Mouse (Mus musculus): ENCODE results near the gene Fam19a3. TPM values are rescaled to one million over a fixed set of nuclear protein-coding genes. Genes with fewer than 3 reads are reported as not detected.
"Not testable (repeated sequence)": the region's sequence is repeated elsewhere in the genome, so short reads cannot be mapped to it uniquely, and the experiment has no call there.

Gene Fam19a3
- polyA plus RNA-seq, 1 experiment from 2014 or later: 1.2 TPM

GRCm38 (mm10) chr3:104765021-104765420 is 16.6 kb downstream of the Fam19a3 start:
- no peaks in the 10 kb centered on the region for H3K9me3 ChIP-seq (replicated peaks; ENCODE audit: control insufficient read depth, low read length)
- no peaks in the 10 kb centered on the region; the same call in 1 of the 2 replicates for H3K27me3 ChIP-seq (ENCODE audit: control insufficient read depth, insufficient read depth, low read length)
- H3K9ac ChIP-seq (ENCODE audit: low read depth, low read length): no peak overlapping the region
- WGBS (ENCODE audit: insufficient replicate concordance): 25% methylated on average over 4 of the region's 4 CpGs
- H3K4me2 ChIP-seq: no peak overlapping the region
- peaks cover 4% of the 10 kb centered on the region; the same call in 1 of the 2 replicates for H3K4me1 ChIP-seq (ENCODE audit: control insufficient read depth, insufficient read depth, low read length)
- H3K4me3 ChIP-seq (ENCODE audit: low read depth, low read length): no peak overlapping the region
- H3K36me3 ChIP-seq (ENCODE audit: control insufficient read depth, insufficient read depth, low read length): no peaks in the 10 kb centered on the region
- ATAC-seq (replicated peaks; ENCODE audit: insufficient number of reproducible peaks, low FRiP score, low TSS enrichment): no peak
- no peak overlapping the region for H3K27ac ChIP-seq (ENCODE audit: low read depth, low read length)

GRCm38 (mm10) chr3:104762103-104762863 is 19.4 kb downstream of the Fam19a3 start:
- 16% methylated on average over 20 of the region's 20 CpGs for WGBS (ENCODE audit: insufficient replicate concordance)
- H3K4me2 ChIP-seq: peak overlapping the region; percentile 22
- H3K36me3 ChIP-seq (ENCODE audit: control insufficient read depth, insufficient read depth, low read length); H3K9ac ChIP-seq (ENCODE audit: low read depth, low read length); H3K4me3 ChIP-seq (ENCODE audit: low read depth, low read length); H3K4me1 ChIP-seq (ENCODE audit: control insufficient read depth, insufficient read depth, low read length); H3K27ac ChIP-seq (ENCODE audit: low read depth, low read length); H3K9me3 ChIP-seq (replicated peaks; ENCODE audit: control insufficient read depth, low read length); H3K27me3 ChIP-seq (ENCODE audit: control insufficient read depth, insufficient read depth, low read length); ATAC-seq (replicated peaks; ENCODE audit: insufficient number of reproducible peaks, low FRiP score, low TSS enrichment): not testable (repeated sequence)

- Histone ChIP-seq H3K36me3 (ENCODE audit: control insufficient read depth, insufficient read depth, low read length) (no peaks in the 10 kb centered on the region), H3K9me3 (replicated peaks; ENCODE audit: control insufficient read depth, low read length) (no peaks in the 10 kb centered on the region), H3K27me3 (ENCODE audit: control insufficient read depth, insufficient read depth, low read length) (no peaks in the 10 kb centered on the region; the same call in 1 of the 2 replicates), H3K4me1 (ENCODE audit: control insufficient read depth, insufficient read depth, low read length) (peaks cover 4% of the 10 kb centered on the region; the same call in 1 of the 2 replicates), H3K4me2 (peak overlapping the region; percentile 76), H3K4me3 (ENCODE audit: low read depth, low read length) (peak overlapping the region; percentile 40), H3K27ac (ENCODE audit: low read depth, low read length) (no peak overlapping the region), H3K9ac (ENCODE audit: low read depth, low read length) (peak overlapping the region; percentile 72)
- WGBS (ENCODE audit: insufficient replicate concordance): 24% methylated on average over 5 of the region's 5 CpGs
- ATAC-seq (replicated peaks; ENCODE audit: insufficient number of reproducible peaks, low FRiP score, low TSS enrichment): no peak
These were observed 22.8 kb downstream of the Fam19a3 start for GRCm38 (mm10) chr3:104758869-104759268.

GRCm38 (mm10) chr3:104758406-104758805 is 23.2 kb downstream of the Fam19a3 start:
- Histone ChIP-seq H3K4me1 (ENCODE audit: control insufficient read depth, insufficient read depth, low read length) (peaks cover 4% of the 10 kb centered on the region; the same call in 1 of the 2 replicates), H3K4me2 (peak overlapping the region; percentile 76), H3K27ac (ENCODE audit: low read depth, low read length) (no peak overlapping the region), H3K9me3 (replicated peaks; ENCODE audit: control insufficient read depth, low read length) (no peaks in the 10 kb centered on the region), H3K4me3 (ENCODE audit: low read depth, low read length) (peak overlapping the region; percentile 40), H3K27me3 (ENCODE audit: control insufficient read depth, insufficient read depth, low read length) (no peaks in the 10 kb centered on the region; the same call in 1 of the 2 replicates), H3K36me3 (ENCODE audit: control insufficient read depth, insufficient read depth, low read length) (no peaks in the 10 kb centered on the region), H3K9ac (ENCODE audit: low read depth, low read length) (peak overlapping the region; percentile 72)
- 3% methylated on average over 27 of the region's 27 CpGs for WGBS (ENCODE audit: insufficient replicate concordance)
- no peak for ATAC-seq (replicated peaks; ENCODE audit: insufficient number of reproducible peaks, low FRiP score, low TSS enrichment)

- H3K27me3 ChIP-seq (ENCODE audit: control insufficient read depth, insufficient read depth, low read length); H3K9ac ChIP-seq (ENCODE audit: low read depth, low read length); ATAC-seq (replicated peaks; ENCODE audit: insufficient number of reproducible peaks, low FRiP score, low TSS enrichment); H3K36me3 ChIP-seq (ENCODE audit: control insufficient read depth, insufficient read depth, low read length); H3K4me1 ChIP-seq (ENCODE audit: control insufficient read depth, insufficient read depth, low read length); H3K4me3 ChIP-seq (ENCODE audit: low read depth, low read length); H3K9me3 ChIP-seq (replicated peaks; ENCODE audit: control insufficient read depth, low read length); H3K27ac ChIP-seq (ENCODE audit: low read depth, low read length): not testable (repeated sequence)
- H3K4me2 ChIP-seq: peak overlapping the region; percentile 44
- WGBS (ENCODE audit: insufficient replicate concordance): 13% methylated on average over 21 of the region's 25 CpGs
These were observed 28.8 kb downstream of the Fam19a3 start for GRCm38 (mm10) chr3:104752845-104753244.

GRCm38 (mm10) chr3:104743864-104744263 is 37.8 kb downstream of the Fam19a3 start:
- no peaks in the 10 kb centered on the region for H3K4me1 ChIP-seq (ENCODE audit: control insufficient read depth, insufficient read depth, low read length)
- no peaks in the 10 kb centered on the region for H3K36me3 ChIP-seq (ENCODE audit: control insufficient read depth, insufficient read depth, low read length)
- no peak overlapping the region for H3K4me2 ChIP-seq
- H3K9me3 ChIP-seq (replicated peaks; ENCODE audit: control insufficient read depth, low read length): no peaks in the 10 kb centered on the region
- no peak overlapping the region for H3K4me3 ChIP-seq (ENCODE audit: low read depth, low read length)
- WGBS (ENCODE audit: insufficient replicate concordance): 62% methylated on average over 1 of the region's 1 CpGs
- H3K9ac ChIP-seq (ENCODE audit: low read depth, low read length): no peak overlapping the region
- ATAC-seq (replicated peaks; ENCODE audit: insufficient number of reproducible peaks, low FRiP score, low TSS enrichment): no peak
- no peak overlapping the region for H3K27ac ChIP-seq (ENCODE audit: low read depth, low read length)
- H3K27me3 ChIP-seq (ENCODE audit: control insufficient read depth, insufficient read depth, low read length): no peaks in the 10 kb centered on the region

- H3K4me1 ChIP-seq (ENCODE audit: control insufficient read depth, insufficient read depth, low read length): no peaks in the 10 kb centered on the region
These were observed 38.5 kb downstream of the Fam19a3 start for GRCm38 (mm10) chr3:104743161-104743560.

GRCm38 (mm10) chr3:104741954-104742353 is 39.7 kb downstream of the Fam19a3 start:
- Histone ChIP-seq H3K27me3 (ENCODE audit: control insufficient read depth, insufficient read depth, low read length) (no peaks in the 10 kb centered on the region), H3K36me3 (ENCODE audit: control insufficient read depth, insufficient read depth, low read length) (no peaks in the 10 kb centered on the region), H3K9ac (ENCODE audit: low read depth, low read length) (no peak overlapping the region), H3K4me3 (ENCODE audit: low read depth, low read length) (no peak overlapping the region), H3K9me3 (replicated peaks; ENCODE audit: control insufficient read depth, low read length) (no peaks in the 10 kb centered on the region), H3K4me1 (ENCODE audit: control insufficient read depth, insufficient read depth, low read length) (no peaks in the 10 kb centered on the region), H3K27ac (ENCODE audit: low read depth, low read length) (no peak overlapping the region), H3K4me2 (no peak overlapping the region)
- WGBS (ENCODE audit: insufficient replicate concordance): 79% methylated on average over 3 of the region's 3 CpGs
- no peak for ATAC-seq (replicated peaks; ENCODE audit: insufficient number of reproducible peaks, low FRiP score, low TSS enrichment)

More at GRCm38 (mm10) chr3:104743161-104743560, 38.5 kb downstream of the Fam19a3 start:
- WGBS (ENCODE audit: insufficient replicate concordance): 38% methylated on average over 1 of the region's 1 CpGs
- Histone ChIP-seq H3K27ac (ENCODE audit: low read depth, low read length) (no peak overlapping the region), H3K9ac (ENCODE audit: low read depth, low read length) (no peak overlapping the region), H3K9me3 (replicated peaks; ENCODE audit: control insufficient read depth, low read length) (no peaks in the 10 kb centered on the region), H3K4me2 (no peak overlapping the region), H3K27me3 (ENCODE audit: control insufficient read depth, insufficient read depth, low read length) (no peaks in the 10 kb centered on the region), H3K36me3 (ENCODE audit: control insufficient read depth, insufficient read depth, low read length) (no peaks in the 10 kb centered on the region), H3K4me3 (ENCODE audit: low read depth, low read length) (no peak overlapping the region)
- ATAC-seq (replicated peaks; ENCODE audit: insufficient number of reproducible peaks, low FRiP score, low TSS enrichment): no peak

- Histone ChIP-seq H3K4me2 (no peak overlapping the region), H3K27ac (ENCODE audit: low read depth, low read length) (no peak overlapping the region), H3K9me3 (replicated peaks; ENCODE audit: control insufficient read depth, low read length) (no peaks in the 10 kb centered on the region), H3K9ac (ENCODE audit: low read depth, low read length) (no peak overlapping the region), H3K27me3 (ENCODE audit: control insufficient read depth, insufficient read depth, low read length) (no peaks in the 10 kb centered on the region), H3K4me3 (ENCODE audit: low read depth, low read length) (no peak overlapping the region), H3K4me1 (ENCODE audit: control insufficient read depth, insufficient read depth, low read length) (no peaks in the 10 kb centered on the region), H3K36me3 (ENCODE audit: control insufficient read depth, insufficient read depth, low read length) (no peaks in the 10 kb centered on the region)
- no peak for ATAC-seq (replicated peaks; ENCODE audit: insufficient number of reproducible peaks, low FRiP score, low TSS enrichment)
- 65% methylated on average over 7 of the region's 7 CpGs for WGBS (ENCODE audit: insufficient replicate concordance)
These were observed 47.0 kb downstream of the Fam19a3 start for GRCm38 (mm10) chr3:104734654-104735053.

All from heart, embryonic 11.5 days (tissue).